Comparison of ENCODE assay signal across 31 mouse cellular contexts in the genomic region with DNA sequence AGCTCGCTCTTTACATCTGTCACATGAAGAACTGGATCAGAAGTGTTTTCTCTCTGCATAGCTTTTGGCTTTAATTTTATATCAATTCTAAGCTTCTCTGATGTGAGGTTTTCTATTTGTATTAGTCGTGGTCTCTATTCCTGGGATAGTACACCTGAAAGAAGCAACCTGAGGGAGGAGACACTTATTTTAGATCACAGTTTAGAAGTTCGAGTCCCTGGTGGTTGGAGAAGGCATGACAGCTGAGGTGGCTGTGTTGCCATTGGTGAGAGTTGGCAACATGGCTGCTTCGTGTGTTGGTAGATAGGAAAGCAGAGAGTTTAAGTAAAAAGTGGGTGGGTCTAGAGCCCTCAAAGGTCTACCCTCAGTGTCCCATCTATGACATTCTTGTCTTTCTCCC.
A peak's percentile ranks its signal among the peaks of the same experiment; 100 is the strongest.
DNase-seq lines count a peak whose midpoint lies in the region; ATAC-seq and TF ChIP-seq lines count a peak whose summit lies in the region.
"Had no signal": no experiment of that assay in that cellular context is flagged by ENCODE, and none has a peak within 500 bp of the region (broad histone marks: within the 10 kb centered on the region; RNA-seq: fewer than 3 reads in every experiment).

No protein-coding gene starts in this region.

- H3K4me3 ChIP-seq in layer of hippocampus, adult 2 months = no peak overlapping the region
- no peak overlapping the region for H3K4me3 ChIP-seq in midbrain, postnatal 0 days (ENCODE audit: low read depth, low read length)
- H3K4me3 ChIP-seq in midbrain, embryonic 14.5 days (replicated peaks; ENCODE audit: low read depth, low read length) = no peak overlapping the region
- H3K4me3 ChIP-seq: embryonic facial prominence, embryonic 12.5 days; forebrain, embryonic 15.5 days; heart, embryonic 12.5 days; limb, embryonic 10.5 days; limb, embryonic 15.5 days; megakaryocyte, embryonic 14.5 days; midbrain, embryonic 13.5 days; neural tube, embryonic 12.5 days had no signal

- no peaks in the 10 kb centered on the region for H3K36me3 ChIP-seq in midbrain, postnatal 0 days (ENCODE audit: insufficient read depth, low read length)
- H3K36me3 ChIP-seq in midbrain, embryonic 14.5 days (ENCODE audit: control insufficient read depth, insufficient read depth, low read length) = no peaks in the 10 kb centered on the region
- H3K36me3 ChIP-seq: embryonic facial prominence, embryonic 12.5 days; forebrain, embryonic 15.5 days; heart, embryonic 12.5 days; limb, embryonic 10.5 days; limb, embryonic 15.5 days; midbrain, embryonic 13.5 days; neural tube, embryonic 12.5 days had no signal

- no peaks in the 10 kb centered on the region for H3K27me3 ChIP-seq in midbrain, postnatal 0 days (ENCODE audit: insufficient read depth, low read length)
- no peaks in the 10 kb centered on the region for H3K27me3 ChIP-seq in midbrain, embryonic 14.5 days (ENCODE audit: control insufficient read depth, insufficient read depth, low read length)
- H3K27me3 ChIP-seq: embryonic facial prominence, embryonic 12.5 days; forebrain, embryonic 15.5 days; limb, embryonic 15.5 days; megakaryocyte, embryonic 14.5 days; midbrain, embryonic 13.5 days; neural tube, embryonic 12.5 days had no signal

- no peak overlapping the region for H3K4me2 ChIP-seq in midbrain, postnatal 0 days (ENCODE audit: low read depth, low read length, poor library complexity, severe bottlenecking)
- H3K4me2 ChIP-seq in midbrain, embryonic 14.5 days (ENCODE audit: low read length) = no peak overlapping the region
- H3K4me2 ChIP-seq: embryonic facial prominence, embryonic 12.5 days; forebrain, embryonic 15.5 days; heart, embryonic 12.5 days; hindbrain, embryonic 14.5 days; limb, embryonic 15.5 days; midbrain, embryonic 13.5 days; neural tube, embryonic 12.5 days had no signal

- no peak overlapping the region for H3K27ac ChIP-seq in layer of hippocampus, adult 2 months
- H3K27ac ChIP-seq in midbrain, postnatal 0 days (ENCODE audit: low read depth, low read length) = no peak overlapping the region
- H3K27ac ChIP-seq in midbrain, embryonic 14.5 days (replicated peaks; ENCODE audit: low read depth, low read length) = no peak overlapping the region
- H3K27ac ChIP-seq: embryonic facial prominence, embryonic 12.5 days; forebrain, embryonic 15.5 days; hindbrain, embryonic 14.5 days; limb, embryonic 10.5 days; limb, embryonic 15.5 days; liver, embryonic 14.5 days; midbrain, embryonic 13.5 days; neural tube, embryonic 12.5 days; stomach, postnatal 0 days had no signal

- peak; percentile 62 for TF ChIP-seq CTCF in layer of hippocampus, adult 2 months (conservative IDR thresholded peaks at IDR 0.05)
- TF ChIP-seq CTCF in midbrain, postnatal 0 days (IDR thresholded peaks at IDR 0.05) = 0 out of 2 replicates have a peak, but pooled peaks have one; percentile 14
- peak; percentile 31; the same call in 1 of the 2 replicates for TF ChIP-seq CTCF in brain, embryonic 14.5 days (IDR thresholded peaks at IDR 0.05; ENCODE audit: borderline replicate concordance, extremely low read depth, insufficient read depth, insufficient read length)

- ATAC-seq in midbrain, postnatal 0 days (ENCODE audit: low FRiP score) = no peak
- no peak for ATAC-seq in midbrain, embryonic 14.5 days (ENCODE audit: low FRiP score, low TSS enrichment)
- ATAC-seq: forebrain, embryonic 15.5 days; midbrain, embryonic 13.5 days had no signal

- H3K9ac ChIP-seq in midbrain, postnatal 0 days (replicated peaks; ENCODE audit: low read length, poor library complexity, severe bottlenecking) = no peak overlapping the region
- H3K9ac ChIP-seq in midbrain, embryonic 14.5 days (replicated peaks; ENCODE audit: low read length) = no peak overlapping the region
- H3K9ac ChIP-seq: embryonic facial prominence, embryonic 12.5 days; forebrain, embryonic 15.5 days; heart, embryonic 12.5 days; hindbrain, embryonic 14.5 days; limb, embryonic 15.5 days; liver, embryonic 14.5 days; midbrain, embryonic 13.5 days; neural tube, embryonic 12.5 days had no signal

- 90% methylated on average over 4 of the region's 4 CpGs for WGBS in midbrain, postnatal 0 days
- 90% methylated on average over 4 of the region's 4 CpGs for WGBS in midbrain, embryonic 14.5 days

- no peak for TF ChIP-seq POLR2A in brain, embryonic 14.5 days (IDR thresholded peaks at IDR 0.05; ENCODE audit: borderline replicate concordance, extremely low read depth, insufficient read depth, insufficient read length, poor library complexity, severe bottlenecking)

- DNase-seq in heart, adult 11 months = peak; percentile 56
- DNase-seq in heart, adult 9 months (ENCODE audit: low spot score in 2 of 2) = no peak
- no peak for DNase-seq in layer of hippocampus, adult 2 months (ENCODE audit: low spot score in 2 of 2)
- DNase-seq in layer of hippocampus, postnatal 36 days = no peak
- DNase-seq in midbrain, postnatal 0 days (ENCODE audit: low spot score) = no peak
- DNase-seq in midbrain, embryonic 14.5 days = no peak
- DNase-seq in brain, embryonic 14.5 days (ENCODE audit: low read depth) = no peak
- no peak for DNase-seq in liver
- DNase-seq: adrenal gland, postnatal 14 days; cerebellum, adult 11-12 months; cerebellum, adult 9-11 months; embryo, embryonic 11 days; gastrocnemius, postnatal 14 days; kidney, adult 8-10 months; kidney, postnatal 25 days; lung, adult 2 months; lung, postnatal 4 days; right cerebral cortex, postnatal 4 days; thymus, adult 2 months; thymus, postnatal 36 days had no signal

- H3K4me1 ChIP-seq in midbrain, postnatal 0 days (ENCODE audit: insufficient read depth, low read length) = no peaks in the 10 kb centered on the region
- H3K4me1 ChIP-seq in midbrain, embryonic 14.5 days (ENCODE audit: control insufficient read depth, insufficient read depth, low read length) = no peaks in the 10 kb centered on the region
- H3K4me1 ChIP-seq: embryonic facial prominence, embryonic 12.5 days; forebrain, embryonic 15.5 days; heart, embryonic 12.5 days; megakaryocyte, embryonic 14.5 days; midbrain, embryonic 13.5 days; neural tube, embryonic 12.5 days had no signal

- H3K9me3 ChIP-seq in midbrain, postnatal 0 days (ENCODE audit: low read length) = no peaks in the 10 kb centered on the region
- no peaks in the 10 kb centered on the region for H3K9me3 ChIP-seq in midbrain, embryonic 14.5 days (ENCODE audit: control insufficient read depth, low read length)
- H3K9me3 ChIP-seq: embryonic facial prominence, embryonic 12.5 days; forebrain, embryonic 15.5 days; heart, embryonic 12.5 days; limb, embryonic 10.5 days; limb, embryonic 15.5 days; midbrain, embryonic 13.5 days; neural tube, embryonic 12.5 days had no signal
